Mouse (Mus musculus): ENCODE data around the gene Cmss1. TPM values are rescaled to one million over a fixed set of nuclear protein-coding genes. Genes with fewer than 3 reads are reported as not detected.

The Cmss1 gene
- total RNA-seq, 2 experiments from 2014 or later: 15.6 to 16.9 TPM

GRCm38 (mm10) chr16:57513562-57513961, 93.1 kb downstream of the Cmss1 start:
- no peak for DNase-seq

- DNase-seq: no peak
Measured at GRCm38 (mm10) chr16:57509099-57509498, 97.6 kb downstream of the Cmss1 start.

- DNase-seq: no peak
Measured at GRCm38 (mm10) chr16:57508351-57508750, 98.3 kb downstream of the Cmss1 start.

- DNase-seq: no peak
Measured at GRCm38 (mm10) chr16:57506133-57506532, 100.5 kb downstream of the Cmss1 start.

- DNase-seq: no peak
Measured at GRCm38 (mm10) chr16:57504728-57505127, 101.9 kb downstream of the Cmss1 start.

- no peak for DNase-seq
Measured at GRCm38 (mm10) chr16:57502761-57503160, 103.9 kb downstream of the Cmss1 start.

GRCm38 (mm10) chr16:57502230-57502629, 104.4 kb downstream of the Cmss1 start:
- DNase-seq: no peak

GRCm38 (mm10) chr16:57500851-57501250, 105.8 kb downstream of the Cmss1 start:
- DNase-seq: no peak

- DNase-seq: no peak
Measured at GRCm38 (mm10) chr16:57496437-57497173, 110.1 kb downstream of the Cmss1 start.

GRCm38 (mm10) chr16:57495476-57496203, 111.0 kb downstream of the Cmss1 start:
- no peak for DNase-seq

- no peak for DNase-seq
Measured at GRCm38 (mm10) chr16:57491853-57492252, 114.8 kb downstream of the Cmss1 start.

- DNase-seq: peak in 1 of 2 experiments; percentile 22
Measured at GRCm38 (mm10) chr16:57490691-57491090, 116.0 kb downstream of the Cmss1 start.

- no peak for DNase-seq
Measured at GRCm38 (mm10) chr16:57488661-57489060, 118.0 kb downstream of the Cmss1 start.

- DNase-seq: no peak
Measured at GRCm38 (mm10) chr16:57486266-57486665, 120.4 kb downstream of the Cmss1 start.

- DNase-seq: no peak
Measured at GRCm38 (mm10) chr16:57485265-57485664, 121.4 kb downstream of the Cmss1 start.

- DNase-seq: no peak
Measured at GRCm38 (mm10) chr16:57484043-57484795, 122.4 kb downstream of the Cmss1 start.

- DNase-seq: no peak
Measured at GRCm38 (mm10) chr16:57483503-57483902, 123.2 kb downstream of the Cmss1 start.

- no peak for DNase-seq
Measured at GRCm38 (mm10) chr16:57482911-57483310, 123.8 kb downstream of the Cmss1 start.

- DNase-seq: no peak
Measured at GRCm38 (mm10) chr16:57482264-57482663, 124.4 kb downstream of the Cmss1 start.

- no peak for DNase-seq
Measured at GRCm38 (mm10) chr16:57479776-57480175, 126.9 kb downstream of the Cmss1 start.

- no peak for DNase-seq
Measured at GRCm38 (mm10) chr16:57478451-57478850, 128.2 kb downstream of the Cmss1 start.

- no peak for DNase-seq
Measured at GRCm38 (mm10) chr16:57473415-57474085, 133.1 kb downstream of the Cmss1 start.

- DNase-seq: no peak
Measured at GRCm38 (mm10) chr16:57471071-57471470, 135.6 kb downstream of the Cmss1 start.
